Mouse (Mus musculus): Measurements from ENCODE around the gene Gm43738. TPM values are rescaled to one million over a fixed set of nuclear protein-coding genes. Genes with fewer than 3 reads are reported as not detected.

The Gm43738 gene
- polyA plus RNA-seq, 1 experiment from 2014 or later, result not detected

DNA sequence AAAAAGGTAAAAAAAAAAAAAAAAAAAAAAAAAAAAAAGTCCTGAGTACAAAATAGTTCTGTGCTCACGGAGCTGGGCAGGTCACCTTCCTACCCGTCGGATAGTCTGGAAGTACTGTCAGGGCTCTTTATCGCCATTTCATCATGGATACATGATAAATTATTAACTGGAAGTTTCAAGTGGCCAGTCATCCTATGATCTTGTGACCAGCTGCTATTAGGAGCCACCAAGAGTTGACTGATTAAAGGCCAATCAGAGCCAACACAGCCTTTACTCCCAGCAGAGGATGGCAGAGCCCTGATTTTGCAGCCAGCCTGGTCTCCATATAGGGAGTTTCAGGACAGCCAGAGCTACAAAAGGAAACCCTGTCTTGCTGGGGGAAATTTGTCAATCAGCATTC is 12.2 kb upstream of the Gm43738 start:
- no peaks in the 10 kb centered on the region for H3K4me1 ChIP-seq (ENCODE audit: control insufficient read depth, insufficient read depth, low read length)
- H3K27me3 ChIP-seq (replicated peaks; ENCODE audit: control insufficient read depth, insufficient read depth, low read length), result no peaks in the 10 kb centered on the region
- DNase-seq (ENCODE audit: low spot score) (no peak), ATAC-seq (ENCODE audit: low read depth) (no peak)
- H3K9me3 ChIP-seq (ENCODE audit: control insufficient read depth, low read length), result peaks cover 5% of the 10 kb centered on the region; the same call in 1 of the 2 replicates
- no peaks in the 10 kb centered on the region for H3K36me3 ChIP-seq (ENCODE audit: control insufficient read depth, insufficient read depth, low read length)
- H3K27ac ChIP-seq (replicated peaks; ENCODE audit: low read depth, low read length), result no peak overlapping the region
- H3K9ac ChIP-seq (ENCODE audit: low read depth, low read length), result no peak overlapping the region
- H3K4me2 ChIP-seq (ENCODE audit: low read depth, low read length), result no peak overlapping the region
- no peak overlapping the region for H3K4me3 ChIP-seq (ENCODE audit: low read depth, low read length)
- 83% methylated on average over 4 of the region's 4 CpGs for WGBS

DNA sequence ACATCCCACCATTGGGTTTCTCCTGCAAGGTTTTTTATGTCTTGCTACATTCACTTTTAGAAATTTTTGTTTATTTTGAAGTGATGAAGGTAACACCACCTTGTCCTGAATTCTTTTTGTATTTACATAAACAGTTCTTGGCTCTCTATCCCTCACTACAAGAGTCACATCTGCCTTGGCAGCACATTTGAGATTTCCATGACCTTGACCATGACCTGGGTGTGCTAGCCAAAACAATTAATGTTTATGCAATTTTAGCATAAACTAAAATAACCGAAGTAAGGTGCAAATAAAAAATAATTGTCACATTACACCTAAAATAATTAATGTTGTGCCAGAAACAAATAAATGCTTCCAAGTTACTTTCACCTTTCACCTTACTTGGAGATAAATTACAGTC is 7.2 kb upstream of the Gm43738 start:
- WGBS, result 54% methylated on average over 1 of the region's 1 CpGs
- no peak for DNase-seq (ENCODE audit: low spot score)
- H3K4me1 ChIP-seq (ENCODE audit: control insufficient read depth, insufficient read depth, low read length), result no peaks in the 10 kb centered on the region
- no peak overlapping the region for H3K4me3 ChIP-seq (ENCODE audit: low read depth, low read length)
- no peaks in the 10 kb centered on the region for H3K27me3 ChIP-seq (replicated peaks; ENCODE audit: control insufficient read depth, insufficient read depth, low read length)
- no peak overlapping the region for H3K4me2 ChIP-seq (ENCODE audit: low read depth, low read length)
- H3K9me3 ChIP-seq (ENCODE audit: control insufficient read depth, low read length), result no peaks in the 10 kb centered on the region
- H3K9ac ChIP-seq (ENCODE audit: low read depth, low read length), result no peak overlapping the region
- H3K27ac ChIP-seq (replicated peaks; ENCODE audit: low read depth, low read length), result no peak overlapping the region
- H3K36me3 ChIP-seq (ENCODE audit: control insufficient read depth, insufficient read depth, low read length), result no peaks in the 10 kb centered on the region
- ATAC-seq (ENCODE audit: low read depth), result no peak

DNA sequence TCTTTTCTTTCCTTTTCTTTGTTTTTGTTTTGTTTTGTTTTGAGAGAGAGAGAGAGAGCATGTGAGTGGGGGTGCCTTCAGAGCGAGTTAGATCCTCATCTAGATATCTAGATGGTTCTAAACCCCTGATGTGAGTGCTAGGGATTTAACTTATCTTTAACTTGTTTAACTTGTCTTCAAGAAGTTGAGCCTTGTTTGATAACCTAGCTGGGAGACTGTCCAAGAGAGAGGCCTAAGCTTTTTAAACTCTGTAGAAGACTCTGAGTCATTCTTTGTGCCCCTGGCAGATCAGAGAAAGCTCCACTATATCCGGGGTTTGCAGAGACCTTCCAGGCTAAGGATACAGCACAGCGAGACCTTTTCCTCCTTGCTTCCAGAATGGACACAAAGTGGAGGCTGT is 6.6 kb upstream of the Gm43738 start:
- Histone ChIP-seq H3K9me3 (ENCODE audit: control insufficient read depth, low read length) (no peaks in the 10 kb centered on the region), H3K36me3 (ENCODE audit: control insufficient read depth, insufficient read depth, low read length) (no peaks in the 10 kb centered on the region), H3K4me2 (ENCODE audit: low read depth, low read length) (no peak overlapping the region), H3K4me1 (ENCODE audit: control insufficient read depth, insufficient read depth, low read length) (no peaks in the 10 kb centered on the region), H3K27ac (replicated peaks; ENCODE audit: low read depth, low read length) (no peak overlapping the region), H3K27me3 (replicated peaks; ENCODE audit: control insufficient read depth, insufficient read depth, low read length) (no peaks in the 10 kb centered on the region), H3K4me3 (ENCODE audit: low read depth, low read length) (no peak overlapping the region), H3K9ac (ENCODE audit: low read depth, low read length) (no peak overlapping the region)
- WGBS, result 53% methylated on average over 3 of the region's 3 CpGs
- no peak for ATAC-seq (ENCODE audit: low read depth)
- DNase-seq (ENCODE audit: low spot score), result no peak

DNA sequence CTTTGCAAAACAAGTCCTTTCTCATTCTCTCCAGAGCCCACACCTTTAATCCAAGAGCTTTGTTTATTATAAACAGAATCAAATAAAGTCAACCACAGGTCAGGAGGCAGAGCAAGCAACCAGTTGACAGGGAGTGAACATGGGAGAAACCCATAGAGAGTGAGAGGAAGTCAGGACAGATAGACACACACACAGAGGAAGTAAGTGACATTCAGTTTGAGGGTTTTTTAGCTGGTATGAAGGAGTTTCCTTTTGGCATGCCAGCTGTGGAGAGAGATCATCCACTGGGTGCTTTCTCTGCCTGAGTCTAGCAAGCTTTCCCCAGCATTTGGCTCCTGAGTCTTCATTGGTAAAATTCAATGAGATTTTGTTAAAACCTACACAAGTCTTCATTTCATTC is 6.0 kb upstream of the Gm43738 start:
- Histone ChIP-seq H3K36me3 (ENCODE audit: control insufficient read depth, insufficient read depth, low read length) (no peaks in the 10 kb centered on the region), H3K27me3 (replicated peaks; ENCODE audit: control insufficient read depth, insufficient read depth, low read length) (no peaks in the 10 kb centered on the region), H3K4me1 (ENCODE audit: control insufficient read depth, insufficient read depth, low read length) (0 out of 2 replicates have a peak, but pooled peaks cover 4% of the 10 kb centered on the region), H3K4me2 (ENCODE audit: low read depth, low read length) (no peak overlapping the region), H3K4me3 (ENCODE audit: low read depth, low read length) (no peak overlapping the region), H3K27ac (replicated peaks; ENCODE audit: low read depth, low read length) (no peak overlapping the region), H3K9ac (ENCODE audit: low read depth, low read length) (no peak overlapping the region), H3K9me3 (ENCODE audit: control insufficient read depth, low read length) (no peaks in the 10 kb centered on the region)
- DNase-seq (ENCODE audit: low spot score), result no peak
- ATAC-seq (ENCODE audit: low read depth), result no peak

DNA sequence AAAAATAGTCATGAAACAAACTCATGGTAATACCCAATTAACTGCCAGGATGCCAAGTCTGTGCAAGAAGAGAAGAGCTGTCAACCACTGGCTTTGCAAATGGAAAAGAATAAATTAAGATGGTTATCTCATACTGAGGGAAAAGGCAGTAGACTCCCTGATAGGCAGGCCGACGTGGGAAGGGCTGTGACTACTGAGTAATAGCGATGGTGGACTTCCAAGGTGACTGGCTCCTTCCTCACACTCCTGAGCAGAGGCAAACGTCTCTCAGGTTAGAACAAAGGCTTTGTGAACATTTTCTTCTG is 2.3 kb upstream of the Gm43738 start:
- Histone ChIP-seq H3K36me3 (ENCODE audit: control insufficient read depth, insufficient read depth, low read length) (peaks cover 19% of the 10 kb centered on the region), H3K9ac (ENCODE audit: low read depth, low read length) (no peak overlapping the region), H3K27me3 (replicated peaks; ENCODE audit: control insufficient read depth, insufficient read depth, low read length) (no peaks in the 10 kb centered on the region), H3K4me3 (ENCODE audit: low read depth, low read length) (no peak overlapping the region), H3K4me1 (ENCODE audit: control insufficient read depth, insufficient read depth, low read length) (peaks cover 12% of the 10 kb centered on the region), H3K4me2 (ENCODE audit: low read depth, low read length) (no peak overlapping the region), H3K27ac (replicated peaks; ENCODE audit: low read depth, low read length) (no peak overlapping the region), H3K9me3 (ENCODE audit: control insufficient read depth, low read length) (no peaks in the 10 kb centered on the region)
- ATAC-seq (ENCODE audit: low read depth) (no peak), DNase-seq (ENCODE audit: low spot score) (no peak)
- 71% methylated on average over 4 of the region's 4 CpGs for WGBS

DNA sequence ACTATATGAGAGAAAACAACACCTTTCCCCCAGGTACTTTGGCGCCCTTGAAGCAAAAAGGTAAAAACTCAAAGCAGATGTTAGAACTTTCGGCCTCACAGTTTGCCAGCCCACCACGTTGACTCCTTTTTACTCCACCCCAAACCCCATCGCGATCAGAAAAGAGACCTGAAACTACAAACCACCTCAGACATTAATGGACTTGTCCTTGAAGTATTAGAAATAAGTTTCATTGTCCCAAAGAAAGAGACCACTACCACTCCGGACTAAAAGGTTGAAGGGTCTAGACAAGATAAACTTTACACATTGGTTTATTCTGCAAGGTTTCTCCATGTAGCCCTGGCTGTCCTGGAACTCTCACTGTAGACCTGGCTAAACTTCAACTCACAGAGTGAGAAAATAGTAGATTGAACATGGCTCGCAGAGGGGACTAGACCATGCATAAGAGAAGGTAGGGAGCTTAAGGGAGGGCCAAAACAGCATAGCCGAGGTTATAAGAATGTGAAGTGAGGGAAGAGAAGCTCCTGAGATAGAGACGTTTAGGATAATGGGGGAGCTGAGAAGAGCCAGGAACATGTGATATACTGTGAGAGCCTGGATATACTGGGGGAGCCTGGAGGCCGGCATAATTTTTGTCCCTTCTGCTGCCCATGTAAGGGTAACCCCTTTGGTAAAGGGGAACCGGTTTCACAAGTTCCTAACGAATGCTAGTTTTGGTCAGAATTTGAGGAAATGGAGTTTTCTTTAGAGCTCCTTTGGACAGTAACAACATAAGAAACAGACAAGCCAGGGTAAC is 1.8 kb upstream of the Gm43738 start:
- Histone ChIP-seq H3K36me3 (ENCODE audit: control insufficient read depth, insufficient read depth, low read length) (peaks cover 25% of the 10 kb centered on the region), H3K9me3 (ENCODE audit: control insufficient read depth, low read length) (no peaks in the 10 kb centered on the region), H3K4me1 (ENCODE audit: control insufficient read depth, insufficient read depth, low read length) (peaks cover 12% of the 10 kb centered on the region), H3K4me2 (ENCODE audit: low read depth, low read length) (peak overlapping the region; percentile 54), H3K4me3 (ENCODE audit: low read depth, low read length) (peak overlapping the region; percentile 70), H3K27ac (replicated peaks; ENCODE audit: low read depth, low read length) (peak overlapping the region; percentile 36; the same call in 1 of the 2 replicates), H3K27me3 (replicated peaks; ENCODE audit: control insufficient read depth, insufficient read depth, low read length) (no peaks in the 10 kb centered on the region), H3K9ac (ENCODE audit: low read depth, low read length) (no peak overlapping the region; the same call in 1 of the 2 replicates)
- DNase-seq (ENCODE audit: low spot score) (no peak), ATAC-seq (ENCODE audit: low read depth) (no peak)
- WGBS, result 58% methylated on average over 12 of the region's 12 CpGs

DNA sequence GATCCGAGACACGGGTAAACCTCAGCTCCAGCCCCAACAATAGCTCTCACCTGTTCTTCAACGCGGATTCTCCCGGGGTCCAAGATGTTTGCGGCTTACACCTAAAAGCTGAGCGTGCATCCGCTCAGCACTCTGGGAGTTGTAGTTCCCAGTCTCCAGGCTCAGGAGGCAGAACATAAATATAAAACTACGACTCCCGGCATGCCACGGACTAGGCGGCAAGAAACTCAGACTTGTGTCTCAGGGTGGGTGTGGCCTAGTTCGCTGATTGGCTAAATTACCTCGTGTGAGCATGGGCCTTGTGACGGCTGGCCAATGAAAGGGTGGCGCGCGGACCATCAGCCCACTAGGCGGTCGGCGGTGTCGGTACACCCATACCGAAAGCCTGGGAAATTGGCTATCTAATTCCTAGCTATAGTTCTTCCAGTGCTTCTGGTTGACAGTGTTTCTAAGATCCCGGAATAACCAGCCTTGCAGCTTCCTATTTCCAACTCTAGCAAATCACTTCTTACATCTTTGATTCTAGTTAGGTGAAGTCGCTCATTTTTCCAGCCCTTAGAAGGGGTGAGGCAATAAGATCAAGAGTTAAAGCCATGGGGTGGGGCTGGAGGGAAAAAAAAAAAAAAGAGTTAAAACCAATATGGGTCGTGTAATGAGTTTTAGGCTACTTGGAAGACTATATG is 1.1 kb upstream of the Gm43738 start, which contains the start of gene Fdps:
Gene Fdps (minus strand): TSS at position 148 of the 683 bp plus-strand sequence.
- Histone ChIP-seq H3K27me3 (replicated peaks; ENCODE audit: control insufficient read depth, insufficient read depth, low read length) (no peaks in the 10 kb centered on the region), H3K27ac (replicated peaks; ENCODE audit: low read depth, low read length) (peak within 1 kb of the TSS; percentile 75), H3K4me1 (ENCODE audit: control insufficient read depth, insufficient read depth, low read length) (peaks cover 12% of the 10 kb centered on the region), H3K9me3 (ENCODE audit: control insufficient read depth, low read length) (no peaks in the 10 kb centered on the region), H3K9ac (ENCODE audit: low read depth, low read length) (peak within 1 kb of the TSS; percentile 75), H3K4me3 (ENCODE audit: low read depth, low read length) (peak within 1 kb of the TSS; percentile 70), H3K36me3 (ENCODE audit: control insufficient read depth, insufficient read depth, low read length) (peaks cover 30% of the 10 kb centered on the region), H3K4me2 (ENCODE audit: low read depth, low read length) (peak within 1 kb of the TSS; percentile 84)
- ATAC-seq (ENCODE audit: low read depth), result peak; percentile 99
- DNase-seq (ENCODE audit: low spot score), result peak; percentile 100
- under 1% methylated on average over 25 of the region's 26 CpGs for WGBS

DNA sequence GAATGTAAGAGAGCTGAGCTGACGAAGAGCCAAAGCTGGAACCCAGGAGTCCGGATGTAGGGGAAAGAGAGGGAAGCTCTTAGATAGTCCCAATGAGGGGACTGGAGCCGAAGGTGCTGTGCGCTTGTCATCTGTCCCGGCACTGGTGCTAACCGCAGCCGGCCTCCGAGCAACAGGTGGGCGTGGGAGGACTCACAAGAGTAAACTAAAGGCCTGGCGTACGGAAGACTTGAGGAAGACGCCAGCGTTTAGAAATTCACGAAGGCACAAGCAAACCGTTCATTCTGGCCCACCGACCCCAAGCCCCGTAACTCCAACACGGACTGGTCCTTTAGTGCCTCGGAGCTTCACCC is 536 bp upstream of the Gm43738 start:
- peak overlapping the region; percentile 75 for H3K9ac ChIP-seq (ENCODE audit: low read depth, low read length)
- H3K36me3 ChIP-seq (ENCODE audit: control insufficient read depth, insufficient read depth, low read length), result peaks cover 34% of the 10 kb centered on the region
- ATAC-seq (ENCODE audit: low read depth) (0 out of 2 replicates have a peak, but pooled peaks have one; percentile 9), DNase-seq (ENCODE audit: low spot score) (no peak)
- H3K27ac ChIP-seq (replicated peaks; ENCODE audit: low read depth, low read length), result peak overlapping the region; percentile 75
- no peaks in the 10 kb centered on the region for H3K27me3 ChIP-seq (replicated peaks; ENCODE audit: control insufficient read depth, insufficient read depth, low read length)
- peaks cover 12% of the 10 kb centered on the region for H3K4me1 ChIP-seq (ENCODE audit: control insufficient read depth, insufficient read depth, low read length)
- H3K9me3 ChIP-seq (ENCODE audit: control insufficient read depth, low read length), result no peaks in the 10 kb centered on the region
- peak overlapping the region; percentile 84 for H3K4me2 ChIP-seq (ENCODE audit: low read depth, low read length)
- H3K4me3 ChIP-seq (ENCODE audit: low read depth, low read length), result peak overlapping the region; percentile 70
- 0% methylated on average over 15 of the region's 19 CpGs for WGBS

Measured in embryonic facial prominence, embryonic 14.5 days (tissue).